Mouse (Mus musculus) adrenal gland, postnatal 36 days (tissue): ENCODE measurements at regions not wholly inside any gene's neighbourhood (a gene's known extent, or its start where the extent isn't known, plus 50 kb on each side); places are given as distances from the start of the nearest gene placed in this dataset.

Source experiments
- DNase-seq, 2 experiments: peaks; one replicate each; pipeline ENCODE4 v3.0.0; 2021; ENCODE audit warnings: mixed read lengths in 1 of 2

GRCm38 (mm10) chr14:23237376-23237775, 776.9 kb downstream of the Kcnma1 start:
- peak; percentile 6 to 32 for DNase-seq

- no peak for DNase-seq
These were observed 815.6 kb downstream of the Kcnma1 start for GRCm38 (mm10) chr14:23198676-23199075.

GRCm38 (mm10) chr14:23194569-23195529, 819.4 kb downstream of the Kcnma1 start:
- DNase-seq: no peak

- no peak for DNase-seq
These were observed 821.7 kb downstream of the Kcnma1 start for GRCm38 (mm10) chr14:23192566-23192965.

GRCm38 (mm10) chr14:23185359-23185758, 828.9 kb downstream of the Kcnma1 start:
- DNase-seq: no peak

GRCm38 (mm10) chr14:23169346-23169745, 844.9 kb downstream of the Kcnma1 start:
- DNase-seq: no peak

GRCm38 (mm10) chr14:23160567-23160966, 853.7 kb downstream of the Kcnma1 start:
- DNase-seq: no peak

- DNase-seq: no peak
These were observed 863.9 kb downstream of the Kcnma1 start for GRCm38 (mm10) chr14:23150431-23150830.

GRCm38 (mm10) chr14:23146981-23147380, 867.3 kb downstream of the Kcnma1 start:
- DNase-seq: no peak

GRCm38 (mm10) chr14:23140385-23140784, 873.9 kb downstream of the Kcnma1 start:
- no peak for DNase-seq

GRCm38 (mm10) chr14:23134723-23135122, 879.6 kb downstream of the Kcnma1 start:
- no peak for DNase-seq

GRCm38 (mm10) chr14:23131736-23132519, 882.4 kb downstream of the Kcnma1 start:
- no peak for DNase-seq

GRCm38 (mm10) chr14:23115889-23116510, 898.3 kb downstream of the Kcnma1 start:
- no peak for DNase-seq

- no peak for DNase-seq
These were observed 899.4 kb downstream of the Kcnma1 start for GRCm38 (mm10) chr14:23114910-23115309.

GRCm38 (mm10) chr14:23114456-23114855, 899.8 kb downstream of the Kcnma1 start:
- DNase-seq: no peak

- peak; percentile 9 to 11 for DNase-seq
These were observed 901.9 kb downstream of the Kcnma1 start for GRCm38 (mm10) chr14:23112369-23112768.

GRCm38 (mm10) chr14:23108590-23108989, 905.7 kb downstream of the Kcnma1 start:
- DNase-seq: no peak

GRCm38 (mm10) chr14:23107466-23107865, 906.8 kb downstream of the Kcnma1 start:
- no peak for DNase-seq
